Mouse (Mus musculus) G1E (cell line): Measurements from ENCODE around the gene Cox6b2. TPM values are rescaled to one million over a fixed set of nuclear protein-coding genes. Genes with fewer than 3 reads are reported as not detected.

ENCODE experiments used
- ATAC-seq: 2 replicates; pipeline ENCODE4 v1.8.0; 2016; ENCODE audit warnings: mild to moderate bottlenecking; ENCODE audit not compliant: insufficient number of reproducible peaks, poor library complexity, low FRiP score, severe bottlenecking; ENCODE audit errors: extremely low read depth
- DNase-seq: peaks from one replicate; pipeline ENCODE4 v3.0.0; 2012; ENCODE audit warnings: low spot score
- H3K27me3 ChIP-seq: 2 replicates; pipeline ENCODE4 v1.6.1; 2012; ENCODE audit warnings: mild to moderate bottlenecking, low read length, inconsistent platforms; ENCODE audit not compliant: insufficient read depth
- H3K36me3 ChIP-seq: replicated peaks from 2 replicates; pipeline ENCODE3; 2012; ENCODE audit warnings: mild to moderate bottlenecking, inconsistent platforms
- H3K4me1 ChIP-seq: 2 replicates; pipeline ENCODE4 v1.6.1; 2012; ENCODE audit warnings: low read depth, low read length, inconsistent platforms, mixed read lengths; ENCODE audit not compliant: insufficient read depth
- H3K4me3 ChIP-seq: 2 replicates; pipeline ENCODE4 v1.5.1; 2012; ENCODE audit warnings: low read depth, mild to moderate bottlenecking, inconsistent platforms, low read length, moderate library complexity, mixed read lengths
- H3K9me3 ChIP-seq: replicated peaks from 2 replicates; pipeline ENCODE4 v1.6.1; 2012; ENCODE audit warnings: inconsistent platforms
- CTCF ChIP-seq: IDR thresholded peaks from 2 replicates; pipeline ENCODE4 v1.5.1; 2012; ENCODE audit warnings: low read depth, low read length, inconsistent platforms, mixed read lengths
- GATA1 ChIP-seq: IDR thresholded peaks from 2 replicates; pipeline ENCODE4 v1.6.1; 2012; ENCODE audit warnings: borderline replicate concordance, low read length, inconsistent platforms, mixed read lengths
- GATA2 ChIP-seq: IDR thresholded peaks from 2 replicates; pipeline ENCODE4 v1.6.1; 2012; ENCODE audit warnings: low read depth, low read length, inconsistent platforms, borderline replicate concordance
- POLR2AphosphoS5 ChIP-seq: IDR thresholded peaks from 2 replicates; pipeline ENCODE4 v1.6.1; 2012; ENCODE audit warnings: low read depth, low read length, inconsistent platforms; ENCODE audit not compliant: insufficient replicate concordance
- TAL1 ChIP-seq: conservative IDR thresholded peaks from 2 replicates; pipeline ENCODE4 v1.6.1; 2012; ENCODE audit warnings: low read depth, low read length, inconsistent platforms, mixed read lengths
- polyA plus RNA-seq: library from polyadenylated mRNA; stranded (reverse); fragments of >175 nt; gene quantifications from 2 replicates; pipeline ENCODE4 v1.2.3, GENCODE M21; 2012
- total RNA-seq, 2 experiments: library from RNA; stranded (forward) in 1 of 2; stranded (reverse) in 1 of 2; fragments of 200-1000 nt in 1 of 2; fragments of >200 nt in 1 of 2; fragmentation: Nextera tagmentation in 1 of 2; gene quantifications; 2 replicates each; pipeline ENCODE4 v1.2.3; 2014 to 2017

Cox6b2 gene
- total and polyA plus RNA-seq, 3 experiments: 1.0 to 7.8 (median 4.2) TPM

DNA sequence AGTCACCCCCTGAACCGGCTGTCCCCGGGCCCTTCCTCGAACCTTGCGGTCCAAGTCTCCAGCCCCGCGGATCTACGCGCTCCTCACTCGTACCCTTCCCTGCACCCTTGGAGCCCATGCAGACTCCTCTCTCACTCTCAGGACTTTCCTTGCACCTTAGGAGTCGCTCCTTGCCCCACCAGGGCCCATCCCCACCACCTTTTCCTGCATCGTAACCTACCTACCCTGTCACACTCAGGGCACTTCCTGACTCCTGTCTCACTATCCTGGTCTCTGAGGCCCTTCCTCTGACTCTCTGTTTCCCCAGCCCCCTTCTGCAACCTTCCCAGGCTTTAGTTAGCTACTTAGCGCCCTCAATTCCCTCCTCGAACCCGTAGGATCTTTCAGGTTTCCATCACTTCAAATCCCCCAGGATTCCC is 12.6 kb downstream of the Cox6b2 start:
- H3K4me1 ChIP-seq: peaks cover 57% of the 10 kb centered on the region
- no peaks in the 10 kb centered on the region for H3K9me3 ChIP-seq
- no peak for ATAC-seq
- peak overlapping the region; percentile 80 for H3K4me3 ChIP-seq
- H3K36me3 ChIP-seq: peaks cover 36% of the 10 kb centered on the region
- TF ChIP-seq CTCF (no peak), POLR2AphosphoS5 (0 out of 2 replicates have a peak, but pooled peaks have one; percentile 37)
- no peaks in the 10 kb centered on the region for H3K27me3 ChIP-seq
- no peak for DNase-seq

DNA sequence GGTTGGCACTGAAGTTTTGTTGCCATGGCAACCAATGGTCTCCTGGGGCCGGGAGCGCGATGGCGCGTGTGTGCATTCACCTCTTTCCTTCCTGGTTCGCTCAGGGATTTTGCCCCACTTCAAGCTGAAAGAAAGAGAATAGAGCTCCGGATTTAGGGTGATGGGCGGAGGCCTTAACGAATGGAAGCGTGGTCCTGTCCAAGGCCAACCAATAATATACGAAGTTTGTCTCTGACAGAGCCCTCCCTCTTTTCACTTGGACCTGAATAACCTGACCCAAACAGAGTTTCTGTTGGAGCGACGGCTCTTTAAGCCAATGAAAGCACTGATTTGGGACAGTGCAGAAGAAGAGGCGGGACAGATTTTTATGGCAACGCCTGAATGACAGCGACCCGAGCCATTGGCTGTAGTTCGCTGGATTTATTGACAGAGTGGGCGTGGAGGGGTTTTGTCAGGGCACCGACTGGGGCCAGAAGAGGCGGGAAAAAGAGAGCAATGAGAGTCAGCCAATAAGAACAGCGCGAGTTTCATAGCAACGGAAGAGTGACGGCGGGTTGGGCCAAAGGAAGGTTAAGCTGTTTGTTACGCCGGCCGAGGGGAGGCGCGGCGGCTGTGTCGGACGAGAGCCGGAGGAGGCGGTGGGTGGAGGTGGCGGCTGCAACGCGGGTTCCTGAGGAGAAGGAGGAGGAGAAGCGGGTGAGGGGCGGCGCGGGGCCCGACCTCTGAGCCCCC is 13.2 kb downstream of the Cox6b2 start, which contains the start of gene Kmt5c:
Gene Kmt5c (plus strand): TSS at position 572 of the 732 bp plus-strand sequence.
- Histone ChIP-seq H3K9me3 (no peaks in the 10 kb centered on the region), H3K4me1 (peaks cover 53% of the 10 kb centered on the region), H3K27me3 (peaks cover 4% of the 10 kb centered on the region; the same call in 1 of the 2 replicates), H3K36me3 (peaks cover 31% of the 10 kb centered on the region), H3K4me3 (peak within 1 kb of the TSS; percentile 80)
- peak; percentile 84 for ATAC-seq
- TF ChIP-seq GATA2 (no peak), TAL1 (no peak), GATA1 (no peak), POLR2AphosphoS5 (no peak), CTCF (no peak)
- DNase-seq: peak; percentile 93

DNA sequence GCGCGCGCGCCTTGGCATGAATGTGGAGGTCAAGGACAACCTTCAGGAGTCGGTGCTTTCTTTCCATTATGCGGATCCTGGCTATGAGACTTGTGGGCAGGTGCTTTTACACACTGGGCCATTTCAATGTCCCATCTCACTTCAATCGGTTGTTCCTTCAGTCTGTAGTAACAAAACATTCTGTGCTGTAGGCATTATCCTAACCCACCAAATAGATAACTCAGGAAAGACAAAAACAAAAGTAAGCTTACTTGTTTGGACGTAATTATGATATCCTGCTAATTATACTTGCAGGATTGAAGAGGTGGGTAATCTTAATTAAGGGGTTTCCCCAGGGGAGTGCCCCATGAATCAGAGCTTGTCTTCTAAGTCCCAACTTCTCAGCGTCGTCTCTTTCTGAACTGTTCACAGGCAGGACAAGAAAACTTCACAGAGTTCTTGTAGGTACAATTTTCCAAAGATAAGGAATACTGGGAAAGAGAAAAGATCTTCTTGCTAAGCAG is 13.8 kb downstream of the Cox6b2 start:
- ATAC-seq (no peak), DNase-seq (no peak)
- Histone ChIP-seq H3K4me1 (peaks cover 47% of the 10 kb centered on the region), H3K36me3 (peaks cover 25% of the 10 kb centered on the region), H3K9me3 (no peaks in the 10 kb centered on the region), H3K27me3 (peaks cover 4% of the 10 kb centered on the region; the same call in 1 of the 2 replicates), H3K4me3 (peak overlapping the region; percentile 66)
- TF ChIP-seq CTCF (no peak), GATA2 (no peak), POLR2AphosphoS5 (no peak), TAL1 (no peak), GATA1 (no peak)

DNA sequence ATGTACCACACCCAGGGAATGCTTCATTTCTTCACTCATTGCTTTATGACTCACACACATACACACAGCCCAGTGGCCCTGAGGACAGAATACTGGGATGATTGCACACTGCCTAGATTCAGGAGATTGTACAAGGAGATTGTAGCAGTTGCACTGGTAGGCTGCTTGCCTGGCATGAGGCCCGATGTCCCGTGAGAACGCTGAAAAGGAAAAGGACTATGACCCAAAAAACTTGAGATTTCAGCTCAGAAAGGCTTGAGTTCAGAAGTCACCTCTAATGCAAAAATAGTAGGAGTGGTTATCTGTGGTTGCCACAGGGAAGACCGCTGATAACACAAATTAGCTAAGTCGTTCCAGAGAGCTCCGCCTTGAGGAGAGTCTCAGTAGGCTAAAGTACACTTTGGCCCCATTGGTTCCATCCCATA is 19.9 kb downstream of the Cox6b2 start:
- Histone ChIP-seq H3K9me3 (no peaks in the 10 kb centered on the region), H3K4me1 (peaks cover 15% of the 10 kb centered on the region), H3K4me3 (no peak overlapping the region), H3K36me3 (no peaks in the 10 kb centered on the region), H3K27me3 (peaks cover 7% of the 10 kb centered on the region; the same call in 1 of the 2 replicates)
- TF ChIP-seq POLR2AphosphoS5 (no peak), GATA1 (no peak), GATA2 (no peak), CTCF (no peak), TAL1 (no peak)
- DNase-seq: no peak
- ATAC-seq: no peak

DNA sequence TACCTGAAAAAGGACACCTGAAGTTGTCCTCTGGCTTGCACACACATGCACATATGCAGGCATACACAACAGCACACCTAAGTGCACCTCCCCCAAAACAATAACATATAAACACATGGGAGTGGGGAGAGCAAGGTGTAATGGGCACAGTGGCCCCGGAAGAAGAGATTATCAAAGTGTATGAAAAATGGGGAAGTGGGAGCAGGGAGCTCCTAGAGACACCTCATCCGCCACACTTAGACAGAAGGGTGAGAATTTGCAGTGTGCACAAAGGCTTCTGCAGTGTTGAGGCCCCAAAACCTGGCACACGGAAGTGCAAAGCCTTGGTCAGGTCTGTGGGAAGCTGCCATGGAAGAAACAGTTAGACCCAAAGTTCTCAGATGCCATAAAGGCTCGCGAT is 21.8 kb downstream of the Cox6b2 start:
- Histone ChIP-seq H3K9me3 (no peaks in the 10 kb centered on the region), H3K4me3 (no peak overlapping the region), H3K4me1 (peaks cover 15% of the 10 kb centered on the region), H3K36me3 (no peaks in the 10 kb centered on the region), H3K27me3 (peaks cover 10% of the 10 kb centered on the region; the same call in 1 of the 2 replicates)
- ATAC-seq (no peak), DNase-seq (no peak)
- TF ChIP-seq POLR2AphosphoS5 (no peak), GATA1 (no peak), CTCF (no peak), TAL1 (no peak), GATA2 (no peak)

DNA sequence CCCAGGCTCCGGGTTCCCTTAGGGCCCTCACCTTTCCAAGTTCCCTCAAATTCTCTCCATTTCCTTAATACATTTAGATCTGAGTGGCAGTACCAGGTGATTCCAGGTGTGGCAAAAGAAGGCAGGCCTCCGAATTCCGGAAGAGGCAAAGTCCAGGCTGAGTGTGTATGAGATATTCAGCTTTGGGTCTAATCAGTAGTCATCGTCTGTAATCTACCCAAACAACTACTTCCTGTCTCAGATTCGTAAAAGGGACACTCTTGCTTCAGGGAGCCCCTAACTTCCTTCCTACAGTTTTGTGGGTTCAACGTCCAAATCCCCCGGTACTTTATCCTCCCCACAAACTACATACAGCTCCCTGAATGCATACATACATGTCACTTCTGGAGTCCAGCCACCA is 27.7 kb downstream of the Cox6b2 start, which contains the start of gene Tmem150b:
Gene Tmem150b (minus strand): TSS at position 81 of the 400 bp plus-strand sequence.
- H3K9me3 ChIP-seq: no peaks in the 10 kb centered on the region
- ATAC-seq: peak; percentile 49

More for the DNA sequence above, 27.7 kb downstream of the Cox6b2 start, which contains the start of gene Tmem150b:
- no peak for TF ChIP-seq POLR2AphosphoS5
- no peak for TF ChIP-seq GATA2
- no peak for TF ChIP-seq GATA1
- TF ChIP-seq TAL1: no peak
- TF ChIP-seq CTCF: no peak
- DNase-seq: no peak
- Histone ChIP-seq H3K36me3 (no peaks in the 10 kb centered on the region), H3K4me1 (peaks cover 8% of the 10 kb centered on the region), H3K4me3 (no peak within 1 kb of the TSS), H3K27me3 (peaks cover 33% of the 10 kb centered on the region)
